Mouse (Mus musculus): Measurements from ENCODE around the gene Ica1l.
A peak's percentile ranks its signal among the peaks of the same experiment; 100 is the strongest.
"Not testable (repeated sequence)": the region's sequence is repeated elsewhere in the genome, so short reads cannot be mapped to it uniquely, and the experiment has no call there.

Gene Ica1l

DNA sequence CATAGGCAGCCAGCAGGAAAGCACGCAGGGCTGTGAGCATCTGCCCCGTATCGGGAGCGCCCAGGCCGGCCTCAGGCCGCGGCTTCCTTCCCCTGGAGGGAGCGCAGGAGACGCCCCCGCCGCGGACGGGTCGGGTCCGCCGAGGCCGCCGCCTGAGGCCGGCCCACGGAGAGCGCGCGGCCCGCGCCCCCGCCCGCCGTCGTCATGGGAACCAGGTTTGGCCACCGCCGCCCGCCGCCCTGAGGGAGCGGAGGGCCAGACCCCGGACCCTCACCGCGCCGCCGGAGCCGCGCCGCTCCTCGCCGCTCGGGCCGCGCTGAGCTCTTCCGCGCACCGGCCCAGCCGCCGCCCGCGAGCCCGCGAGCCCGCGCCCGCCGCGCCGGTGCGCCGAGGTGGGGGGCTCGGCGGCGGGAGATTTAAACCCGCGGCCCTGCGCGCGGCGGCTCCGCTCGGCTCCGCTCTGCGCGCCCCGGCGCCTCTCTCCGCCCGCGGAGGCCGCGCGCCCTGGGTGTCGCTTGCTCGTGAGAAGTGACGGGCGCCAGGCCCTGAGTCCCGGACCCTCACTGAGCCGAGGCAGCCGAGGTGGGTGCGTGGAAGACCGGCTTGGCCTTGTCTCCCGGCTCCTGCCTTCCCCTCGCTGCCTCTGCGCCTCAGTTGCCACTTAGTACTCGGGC lies at the start of gene Ica1l:
Gene Ica1l, minus strand, starts transcription at position 389 of the 674 bp plus-strand sequence.
- peak; percentile 37 to 45 for DNase-seq

DNA sequence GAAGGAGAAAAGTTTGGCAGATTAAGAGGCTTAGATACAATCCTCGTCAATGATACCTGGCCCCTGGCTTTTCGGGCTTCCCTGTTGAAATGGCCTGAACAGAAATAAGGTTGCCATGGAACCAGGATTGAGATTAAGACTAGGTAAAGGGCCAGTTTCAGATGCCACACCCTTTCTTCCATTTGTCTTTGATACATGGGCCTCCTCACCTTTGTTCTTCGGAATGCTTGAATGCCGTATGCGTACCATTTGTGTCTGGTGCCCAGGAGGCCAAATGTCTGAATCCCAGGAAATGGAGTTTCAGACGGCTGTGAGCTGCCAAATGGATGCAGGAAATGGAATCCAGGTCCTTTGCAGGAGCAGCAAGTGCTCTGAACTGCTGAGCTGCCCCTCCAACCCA lies 33.4 kb upstream of the Ica1l start:
- DNase-seq: no peak

DNA sequence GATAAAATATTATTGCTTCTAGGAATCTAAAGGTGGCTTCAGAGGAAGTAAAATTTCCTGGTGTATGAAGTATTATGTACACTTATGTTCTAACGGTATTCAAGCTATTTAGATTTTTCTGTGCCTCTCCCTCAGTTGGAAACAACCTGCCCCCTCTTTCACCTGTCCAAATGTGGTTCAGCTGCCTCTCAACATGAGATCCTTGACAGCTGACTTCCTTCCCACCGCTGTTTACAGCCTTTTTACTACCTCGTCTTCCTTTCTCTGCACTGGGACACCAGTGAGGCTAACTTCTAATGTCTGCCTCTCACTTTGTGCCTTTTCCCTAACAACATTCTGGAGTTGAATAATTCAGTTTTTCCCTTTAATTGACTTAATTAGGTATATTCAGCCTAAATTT lies 32.6 kb upstream of the Ica1l start:
- DNase-seq: peak in 1 of 2 experiments; percentile 24

DNA sequence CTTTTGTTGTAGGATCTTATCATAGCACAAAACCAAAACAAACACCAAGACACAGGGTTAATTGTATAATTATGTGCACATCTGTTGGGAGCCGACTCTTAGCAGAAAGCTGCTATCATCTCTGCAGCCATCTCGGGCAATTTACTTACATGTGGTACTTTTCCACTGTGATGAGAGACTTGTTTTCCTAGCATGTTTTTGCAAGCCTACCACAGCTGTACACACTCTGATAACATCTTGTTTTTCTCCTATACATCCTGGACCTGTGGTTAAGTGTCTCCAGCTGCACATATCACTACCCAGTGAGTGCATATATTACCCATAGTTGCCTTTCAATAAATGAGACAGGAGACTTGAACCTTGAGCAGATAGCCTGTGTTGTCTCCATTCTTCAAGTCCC lies 32.0 kb upstream of the Ica1l start:
- peak in 1 of 2 experiments; percentile 50 for DNase-seq

DNA sequence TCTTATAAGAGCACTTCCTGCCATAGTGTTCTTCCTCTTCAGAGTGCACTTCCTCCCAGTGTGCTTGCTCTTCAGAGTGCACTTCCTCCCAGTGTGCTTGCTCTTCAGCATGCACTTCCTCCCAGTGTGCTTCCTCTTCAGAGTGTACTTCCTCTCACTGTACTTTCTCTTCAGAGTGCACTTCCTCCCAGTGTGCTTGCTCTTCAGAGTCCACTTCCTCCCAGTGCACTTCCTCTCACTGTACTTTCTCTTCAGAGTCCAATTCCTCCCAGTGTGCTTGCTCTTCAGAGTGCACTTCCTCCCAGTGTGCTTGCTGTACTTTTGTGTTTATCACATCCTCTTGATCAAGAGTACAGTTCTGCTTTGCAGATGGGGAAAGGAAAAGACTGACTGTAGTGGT lies 27.7 kb upstream of the Ica1l start:
- DNase-seq: peak in 1 of 2 experiments; percentile 31

DNA sequence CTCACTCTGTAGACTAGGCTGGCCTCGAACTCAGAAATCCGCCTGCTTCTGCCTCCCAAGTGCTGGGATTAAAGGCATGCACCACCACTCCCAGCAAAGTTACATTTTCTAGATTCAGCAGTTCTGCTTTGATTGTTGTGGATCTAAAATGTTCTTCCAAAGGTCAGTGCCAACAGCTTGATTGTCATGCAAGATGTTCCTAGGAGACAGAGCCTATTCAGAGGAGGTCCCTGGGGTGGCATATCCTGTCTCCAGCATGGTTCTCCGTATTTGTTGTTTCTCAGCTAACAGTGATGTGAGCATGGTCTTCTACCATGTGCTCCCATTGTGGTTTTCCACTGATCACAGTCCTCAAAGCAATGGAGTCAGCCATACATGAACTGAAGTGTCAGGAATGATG lies 13.3 kb upstream of the Ica1l start:
- no peak for DNase-seq

DNA sequence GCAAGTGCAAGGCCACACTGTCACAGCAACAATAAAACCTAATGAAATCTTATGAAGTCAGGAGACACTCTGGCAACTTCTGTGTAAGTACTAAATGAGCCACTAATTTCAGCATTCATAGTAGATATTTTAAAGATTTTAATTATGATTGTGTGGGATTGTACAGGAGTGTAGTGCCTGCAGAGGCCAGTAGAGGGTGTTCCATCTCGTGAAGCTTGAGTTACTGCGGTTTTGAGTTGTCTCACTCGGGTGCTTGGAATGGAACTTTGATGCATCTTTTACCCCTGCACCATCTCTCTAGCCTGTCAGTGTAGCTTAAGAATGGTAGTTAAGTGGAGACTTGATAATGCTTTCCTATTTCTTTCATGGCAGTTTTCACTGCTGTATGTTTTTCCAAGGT lies 11.7 kb upstream of the Ica1l start:
- no peak for DNase-seq

DNA sequence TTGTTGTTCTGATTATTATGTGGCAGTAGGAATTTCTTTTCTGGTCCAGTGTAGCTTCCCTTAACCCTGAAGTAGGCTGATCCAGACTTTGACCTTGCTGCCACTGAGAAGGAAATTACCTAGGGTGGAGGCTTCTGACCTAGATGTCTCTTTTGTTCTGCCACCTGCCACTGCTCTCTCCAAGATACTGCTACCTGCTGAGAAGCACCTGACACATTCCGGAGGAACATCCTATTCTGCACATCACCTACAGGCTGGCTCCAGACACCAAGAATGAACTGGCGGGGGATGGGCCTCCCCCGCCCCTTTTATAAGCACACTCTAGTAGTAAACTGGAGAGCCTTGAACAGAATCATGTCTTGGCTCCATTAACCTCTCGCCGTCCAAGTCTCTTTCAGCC lies 4.5 kb upstream of the Ica1l start:
- DNase-seq: not testable (repeated sequence)

DNA sequence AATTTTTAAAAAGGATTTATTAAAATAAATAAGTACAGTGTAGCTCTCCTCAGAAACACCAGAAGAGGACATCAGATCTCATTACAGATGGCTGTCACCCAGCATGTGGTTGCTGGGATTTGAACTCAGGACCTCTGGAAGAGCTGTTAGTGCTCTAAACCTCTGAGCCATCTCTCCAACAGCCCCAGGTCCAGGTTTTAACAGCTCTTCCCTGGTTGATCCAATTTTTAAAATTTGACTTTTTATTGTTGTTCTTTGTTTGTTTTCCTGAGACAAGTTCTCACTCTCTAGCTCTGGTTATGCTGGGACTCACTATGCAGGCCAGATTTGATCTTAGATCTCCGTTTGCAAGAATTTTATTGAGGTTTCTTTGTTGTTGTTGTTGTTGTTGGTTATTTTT lies 1.6 kb upstream of the Ica1l start:
- DNase-seq: no peak

DNA sequence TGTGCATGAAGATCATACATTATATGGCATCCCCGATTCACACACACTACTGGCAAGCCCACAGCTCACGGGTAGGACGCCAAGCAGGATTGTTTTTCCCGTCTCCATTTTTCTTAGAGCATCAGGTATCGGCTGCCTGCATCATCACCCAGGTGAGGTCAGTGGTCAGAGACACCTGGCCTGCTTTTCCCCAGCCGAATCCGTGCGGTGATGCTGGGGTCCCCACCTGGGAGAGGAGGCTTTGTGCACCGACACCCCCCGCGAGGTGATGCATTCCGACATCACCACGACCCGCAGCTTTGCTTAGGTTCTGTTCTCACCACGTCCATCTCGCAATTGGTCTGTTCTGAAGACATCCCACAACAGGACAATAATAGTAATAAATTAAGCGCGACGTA lies 587 bp downstream of the Ica1l start:
- DNase-seq: peak in 1 of 2 experiments; percentile 20

DNA sequence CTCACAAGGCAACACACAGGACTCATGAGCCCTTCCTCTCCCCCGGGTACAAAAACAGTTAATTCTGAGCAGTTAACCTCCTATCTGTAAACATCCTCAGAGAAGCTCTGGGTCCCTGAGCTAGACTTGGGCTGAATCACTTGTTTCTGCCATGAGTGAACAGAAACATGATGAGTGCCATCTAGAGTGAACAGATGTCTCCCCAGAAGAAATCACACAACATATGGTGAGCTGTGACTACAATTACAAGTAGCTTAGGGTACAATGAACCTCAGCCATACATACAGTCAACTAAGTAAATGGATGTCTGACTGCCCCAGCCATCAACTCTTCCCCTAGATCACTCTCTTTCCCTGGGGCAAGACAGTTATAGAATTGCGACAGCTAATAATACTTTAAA lies 7.9 kb downstream of the Ica1l start:
- no peak for DNase-seq

DNA sequence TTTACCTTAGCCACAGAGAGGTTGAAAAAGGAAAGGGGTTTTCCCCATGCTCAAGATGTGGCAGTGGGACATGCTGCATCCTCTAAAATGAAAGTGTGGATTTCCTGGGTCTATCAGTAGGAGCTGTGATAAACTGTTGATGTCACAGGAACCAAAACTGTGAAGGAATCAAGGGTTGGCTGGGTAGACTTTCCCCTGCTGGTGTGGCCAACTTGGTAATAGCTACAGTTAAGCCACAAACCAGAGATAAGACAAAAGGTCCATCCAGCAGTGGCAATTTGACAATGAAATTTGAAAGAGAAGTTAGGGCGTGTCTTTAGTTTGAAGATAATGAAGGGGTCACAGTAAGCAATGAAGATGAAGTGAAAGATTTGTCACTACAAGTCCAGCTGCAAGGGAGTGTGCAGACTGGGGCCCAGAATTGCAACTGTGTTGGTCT lies 25.9 kb downstream of the Ica1l start:
- DNase-seq: no peak

DNA sequence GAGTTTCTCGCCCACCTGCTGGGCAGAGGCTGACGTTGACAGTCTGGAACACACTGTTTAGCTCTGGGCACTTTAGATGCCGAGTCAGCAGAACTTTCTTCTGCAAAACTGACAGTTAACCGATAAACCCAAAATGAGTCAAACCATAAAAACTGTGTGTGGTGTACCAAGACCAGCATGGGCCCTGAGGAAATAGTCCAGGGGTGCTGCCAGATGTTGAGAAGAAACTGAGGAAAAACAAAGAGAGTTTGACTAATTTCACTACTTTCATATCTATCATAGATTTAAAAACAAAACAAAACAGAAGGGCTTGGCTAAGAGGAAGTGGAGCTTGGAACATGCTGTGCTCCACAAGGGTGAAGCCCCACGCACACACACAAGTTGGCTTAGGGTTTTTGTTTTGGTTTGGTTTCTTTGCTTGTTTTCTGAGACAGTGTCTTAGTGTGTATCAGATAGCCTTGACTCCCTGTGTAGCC lies 26.8 kb downstream of the Ica1l start:
- DNase-seq: no peak

DNA sequence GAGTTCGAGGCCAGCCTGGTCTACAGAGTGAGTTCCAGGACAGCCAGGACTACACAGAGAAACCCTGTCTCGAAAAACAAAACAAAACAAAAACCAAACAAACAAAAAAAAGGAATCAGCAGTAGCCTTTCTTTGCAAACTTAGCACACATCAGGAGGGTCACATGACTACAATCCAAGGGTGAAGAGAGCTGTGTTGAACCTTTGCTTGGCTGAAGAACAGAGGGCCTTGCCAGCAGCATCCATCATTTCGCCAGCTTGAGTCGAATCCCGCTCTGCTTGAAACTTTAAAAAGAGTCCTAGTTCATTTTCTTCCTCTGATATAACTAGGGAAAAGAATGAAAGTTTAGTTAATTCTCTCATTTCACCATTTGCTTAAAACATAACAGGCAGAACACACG lies 27.5 kb downstream of the Ica1l start:
- DNase-seq: no peak

DNA sequence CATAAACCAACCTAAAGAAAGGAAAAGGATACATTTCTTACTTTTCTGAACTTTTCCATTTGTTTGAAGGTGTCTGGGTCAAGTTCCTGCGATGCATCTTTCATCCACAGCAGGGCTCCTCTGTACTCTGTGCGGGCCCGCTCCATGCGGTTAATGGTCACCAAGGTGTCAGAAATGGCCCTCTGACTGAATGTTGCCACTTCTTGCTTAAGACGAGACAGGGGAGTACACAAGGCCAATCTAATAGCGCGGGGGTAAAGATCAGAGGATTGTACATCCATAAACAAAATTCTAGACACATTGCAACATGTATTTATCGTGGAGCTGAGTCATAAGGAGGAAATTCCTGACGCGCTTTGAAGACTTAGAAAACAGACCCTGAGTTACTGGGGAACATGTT lies 29.2 kb downstream of the Ica1l start:
- DNase-seq: no peak

DNA sequence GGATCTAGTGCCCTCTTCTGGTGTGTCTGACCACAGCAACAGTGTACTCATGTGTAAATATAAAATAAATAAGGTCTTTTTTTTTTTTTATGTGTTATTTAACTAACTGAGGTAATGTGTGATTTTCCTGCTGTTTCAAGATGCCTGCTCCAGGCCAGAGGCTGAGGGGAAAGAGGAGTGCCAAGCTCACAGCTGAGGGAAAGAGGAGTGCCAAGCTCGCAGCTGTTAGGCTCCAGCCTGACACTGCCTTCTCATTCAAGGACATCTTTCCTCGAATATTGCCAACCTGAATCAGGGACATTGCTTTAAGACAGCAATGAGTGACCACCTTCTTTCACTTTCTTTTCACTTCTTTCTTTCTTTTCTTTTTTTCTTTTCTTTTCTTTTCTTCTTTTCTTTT lies 34.2 kb downstream of the Ica1l start:
- DNase-seq: no peak

DNA sequence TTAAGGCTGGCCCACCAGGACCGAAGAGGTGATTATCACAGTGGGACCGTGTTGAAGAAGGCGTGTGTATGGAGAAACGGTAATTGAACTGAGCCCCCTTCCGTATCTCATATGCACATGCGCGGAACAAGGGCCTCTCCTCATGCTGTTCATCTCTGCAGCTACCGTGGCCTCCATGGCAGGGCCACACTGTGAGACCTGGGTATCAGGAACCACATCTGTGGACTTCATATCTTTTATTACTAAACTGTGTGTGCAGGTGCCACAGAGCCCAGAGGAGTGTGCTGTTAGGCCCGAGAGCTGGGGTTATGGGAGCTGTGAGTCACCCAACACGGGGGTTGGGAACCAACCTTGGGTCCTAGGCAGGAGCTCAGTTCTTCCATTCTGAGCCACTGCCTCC lies 35.6 kb downstream of the Ica1l start:
- DNase-seq: no peak

DNA sequence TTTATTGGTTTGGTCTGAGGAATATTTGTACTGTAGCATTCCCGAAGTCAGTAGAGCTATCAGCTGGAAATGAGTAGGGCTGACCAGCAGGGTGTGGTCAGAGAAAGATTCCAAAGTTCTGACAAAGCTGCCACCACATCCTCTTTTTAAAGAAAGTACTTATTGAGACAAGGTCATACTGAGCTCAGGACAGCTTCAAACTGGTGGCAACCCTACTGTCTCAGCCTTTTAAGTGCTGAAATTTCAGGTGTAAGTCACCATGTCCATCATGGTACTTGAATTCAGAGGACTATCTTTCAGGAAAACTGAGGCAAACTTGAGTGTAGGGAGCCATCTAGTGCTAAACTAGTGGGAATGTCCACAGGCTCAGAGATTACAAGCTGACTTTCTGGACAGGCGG lies 42.7 kb downstream of the Ica1l start:
- DNase-seq: no peak

DNA sequence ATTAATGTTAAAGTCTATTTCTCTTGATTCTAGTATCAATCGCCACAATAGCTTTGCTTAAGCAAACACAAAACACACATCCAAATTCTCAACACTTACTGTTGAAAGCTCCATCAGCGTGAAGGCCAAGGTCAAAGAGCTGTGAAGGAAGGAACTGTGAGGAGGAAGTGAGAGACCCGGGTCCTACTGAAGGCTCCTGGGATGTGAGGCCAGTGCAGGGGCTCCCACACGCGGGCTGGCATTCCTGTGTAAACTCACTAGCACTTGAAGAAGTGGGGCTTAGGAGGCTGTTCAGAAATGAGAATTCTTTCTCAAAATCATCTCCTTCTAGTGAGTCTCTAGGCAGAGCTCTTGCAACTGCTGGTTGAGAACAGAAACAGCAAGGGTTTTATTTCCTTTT lies 45.6 kb downstream of the Ica1l start:
- no peak for DNase-seq

DNA sequence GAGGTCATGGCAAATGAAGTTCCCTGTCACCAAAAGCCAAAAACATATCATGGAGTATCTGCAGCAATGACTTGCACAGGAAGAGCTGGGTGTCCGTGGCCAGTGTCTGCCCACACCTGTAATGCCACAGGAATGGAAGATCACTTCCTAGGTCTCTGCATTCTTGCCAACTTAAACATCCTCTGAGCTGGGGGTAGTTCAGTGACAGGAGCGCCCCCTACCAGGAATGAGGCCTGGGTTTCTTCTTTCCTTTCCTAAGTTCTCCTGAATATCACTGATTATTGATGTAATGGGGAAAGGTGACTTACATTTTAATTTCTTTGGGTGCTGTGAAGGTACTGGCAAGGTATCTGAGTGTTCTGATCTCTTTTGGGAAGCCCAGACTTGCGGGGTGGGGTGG lies 47.3 kb downstream of the Ica1l start:
- DNase-seq: no peak

DNA sequence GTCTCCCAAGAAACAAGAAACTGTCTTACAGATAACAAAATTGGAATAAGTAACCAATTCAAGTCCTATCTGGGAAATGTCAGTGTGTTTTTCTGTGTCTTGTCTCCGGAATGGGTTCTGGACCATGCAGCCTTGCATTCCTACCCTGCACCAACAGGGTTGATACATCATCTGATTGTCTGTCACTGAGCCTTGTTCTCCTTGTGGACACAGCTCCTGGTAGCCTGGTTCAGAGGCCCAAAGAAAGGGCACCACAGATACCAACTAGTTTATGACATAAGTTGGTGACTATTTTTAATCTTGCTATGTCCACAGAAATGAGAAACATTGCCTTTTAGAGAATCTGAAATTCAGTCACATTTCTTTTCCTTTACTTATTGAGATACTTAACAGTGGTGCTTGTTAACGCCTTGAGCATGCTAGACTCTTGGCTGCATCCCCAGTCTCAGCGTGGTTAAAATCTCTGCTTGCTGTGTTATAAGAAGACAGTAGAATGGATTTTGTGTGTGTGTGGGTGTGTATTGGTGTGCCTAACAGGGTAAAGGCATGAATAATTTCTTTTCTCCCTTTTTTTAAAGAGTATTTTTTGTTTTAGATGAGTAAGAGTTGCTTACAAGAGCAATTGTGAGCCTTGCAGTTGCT lies 55.5 kb downstream of the Ica1l start:
- no peak for DNase-seq

DNA sequence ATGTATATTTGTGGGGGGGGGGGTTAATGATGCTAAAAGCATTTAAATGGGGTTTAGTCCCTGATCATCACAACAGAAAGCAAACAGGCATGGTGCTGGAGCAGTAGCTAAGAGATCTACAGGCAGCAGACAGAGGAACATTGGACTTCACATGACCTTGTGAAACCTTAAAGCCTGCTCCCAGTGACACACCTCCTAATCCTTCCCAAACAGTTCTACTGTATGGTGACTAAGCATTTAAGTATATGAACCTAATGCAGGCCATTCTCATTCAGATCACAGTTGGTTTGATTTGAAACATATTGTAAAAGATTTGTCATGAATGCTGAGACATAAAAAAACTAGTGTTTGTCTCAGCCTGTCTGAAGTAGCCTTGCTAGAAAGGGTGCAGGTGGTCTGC lies 56.4 kb downstream of the Ica1l start:
- no peak for DNase-seq

DNA sequence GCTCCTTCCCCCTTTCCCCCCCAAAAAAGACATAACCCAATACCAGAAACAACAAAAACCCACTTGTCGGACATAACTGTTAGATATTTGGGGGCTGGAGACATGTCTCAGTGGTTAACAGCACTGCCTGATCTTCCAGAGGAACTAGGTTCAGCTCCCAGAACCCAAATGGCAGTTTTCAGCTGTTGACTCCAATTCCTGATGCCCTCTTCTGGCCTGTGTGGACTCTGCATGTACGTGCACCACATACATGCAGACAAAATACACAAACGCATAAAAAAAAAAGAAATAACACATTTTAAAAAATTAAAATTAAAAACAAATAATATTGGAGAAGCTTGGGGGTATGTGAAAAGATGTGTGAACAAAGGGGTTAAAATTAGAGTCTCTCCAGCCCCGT lies 75.7 kb downstream of the Ica1l start:
- no peak for DNase-seq

DNA sequence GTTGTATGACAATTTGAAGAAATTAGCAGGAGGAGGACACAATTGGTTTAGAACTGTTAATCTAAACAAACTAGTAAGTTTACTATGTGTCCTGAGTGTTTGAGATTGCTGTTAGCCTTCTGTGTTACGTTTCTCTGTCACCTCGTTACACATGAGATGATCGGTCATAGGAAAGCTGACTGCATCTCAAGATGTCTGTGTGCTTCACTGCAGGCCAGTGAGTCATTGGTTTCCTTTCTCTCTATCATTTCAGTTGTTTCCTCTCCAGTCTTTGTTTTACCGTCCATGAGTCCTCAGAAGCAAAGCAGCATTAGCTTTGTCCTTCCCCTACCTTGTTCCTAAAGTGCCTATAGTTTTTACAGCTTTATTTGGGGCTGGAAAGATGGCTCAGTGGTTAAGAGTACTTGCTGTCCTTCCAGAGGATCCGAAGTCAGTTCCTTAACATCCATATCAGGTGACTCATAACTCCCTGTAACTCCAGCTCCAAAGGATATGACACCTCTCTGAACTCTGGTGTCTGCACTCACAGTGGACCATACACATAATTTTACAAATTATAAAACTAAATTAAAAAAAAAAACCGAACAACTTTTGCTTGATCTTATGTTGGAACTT lies 76.7 kb downstream of the Ica1l start:
- DNase-seq: no peak

Measured in thymus, adult 18-20 months (tissue).